Mouse (Mus musculus) macrophage (primary cell): ENCODE results near the gene Clca3b. TPM values are rescaled to one million over a fixed set of nuclear protein-coding genes. Genes with fewer than 3 reads are reported as not detected.
"Not testable (repeated sequence)": the region's sequence is repeated elsewhere in the genome, so short reads cannot be mapped to it uniquely, and the experiment has no call there.

Experiments used
- H3K27ac ChIP-seq: fragments of 350-480 bp; formaldehyde crosslinking; 2 replicates; pipeline ENCODE4 v1.9.0; 2021
- H3K36me3 ChIP-seq: fragments of 350-480 bp; formaldehyde crosslinking; 2 replicates; pipeline ENCODE4 v1.9.0; 2021; ENCODE audit errors: inconsistent target
- H3K4me3 ChIP-seq: fragments of 350-480 bp; formaldehyde crosslinking; 2 replicates; pipeline ENCODE4 v1.9.0; 2021; ENCODE audit errors: inconsistent target
- H3K79me2 ChIP-seq: fragments of 350-480 bp; formaldehyde crosslinking; 2 replicates; pipeline ENCODE4 v1.9.0; 2021; ENCODE audit errors: inconsistent target
- WGBS: methylation state at CpG from one replicate; pipeline ENCODE4 v1.1.7; 2026; ENCODE audit warnings: inconsistent platforms; ENCODE audit not compliant: missing documents; 5-methylcytosine and 5-hydroxymethylcytosine counted together
- polyA plus RNA-seq: library from polyadenylated mRNA; stranded (reverse); fragments of 250-400 nt; gene quantifications from 3 replicates; pipeline ENCODE4 v1.2.4, GENCODE M21; 2018; ENCODE audit warnings: inconsistent platforms
- total RNA-seq, 78 experiments: library from RNA; depleted of rRNA; stranded (reverse); fragments of 250-400 nt; gene quantifications; 1 replicate in 9 of 78; 2 replicates in 24 of 78; 3 replicates in 43 of 78; 4 replicates in 2 of 78; pipeline ENCODE4 v1.2.4; 2018; ENCODE audit warnings: inconsistent platforms in 56 of 78

Clca3b gene
- total RNA-seq (2018; cell fraction: chromatin; rRNA removed): not detected
- not detected for total RNA-seq (2018; cell fraction: cytosol; rRNA removed)
- total RNA-seq (2018; cell fraction: nucleus; rRNA removed): not detected
- polyA plus RNA-seq: not detected in 3 replicates

DNA sequence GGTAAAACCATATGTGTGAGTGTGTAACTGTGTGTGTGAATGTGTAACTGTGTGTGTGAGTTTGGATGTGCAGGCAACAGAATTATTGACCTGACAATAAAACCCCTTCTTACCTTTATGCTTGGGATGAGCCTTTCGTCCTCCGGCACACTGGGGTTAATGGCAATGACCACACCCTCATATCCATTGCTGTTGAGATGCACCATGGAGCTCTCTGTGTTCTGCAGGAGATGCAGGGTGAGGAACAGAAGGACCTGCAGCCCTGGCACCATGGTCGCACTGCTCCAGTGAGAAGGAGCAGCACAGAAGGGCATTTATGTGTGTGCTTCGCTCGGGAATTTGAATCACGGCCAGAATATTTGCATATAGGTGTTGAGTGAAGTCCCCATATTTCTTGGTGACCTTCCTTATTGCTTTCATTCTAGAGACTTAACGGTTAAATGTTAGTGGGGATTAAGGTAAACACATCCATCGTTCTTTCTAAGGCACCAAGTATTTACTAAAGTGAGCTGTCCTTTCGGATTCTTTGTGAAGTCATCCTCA, at the start of gene Clca3b:
Clca3b (minus strand) TSS at position 344 of the 543 bp plus-strand sequence.
- not testable (repeated sequence) for H3K4me3 ChIP-seq, H3K79me2 ChIP-seq, H3K27ac ChIP-seq, H3K36me3 ChIP-seq
- 79% methylated on average over 6 of the region's 9 CpGs for WGBS

DNA sequence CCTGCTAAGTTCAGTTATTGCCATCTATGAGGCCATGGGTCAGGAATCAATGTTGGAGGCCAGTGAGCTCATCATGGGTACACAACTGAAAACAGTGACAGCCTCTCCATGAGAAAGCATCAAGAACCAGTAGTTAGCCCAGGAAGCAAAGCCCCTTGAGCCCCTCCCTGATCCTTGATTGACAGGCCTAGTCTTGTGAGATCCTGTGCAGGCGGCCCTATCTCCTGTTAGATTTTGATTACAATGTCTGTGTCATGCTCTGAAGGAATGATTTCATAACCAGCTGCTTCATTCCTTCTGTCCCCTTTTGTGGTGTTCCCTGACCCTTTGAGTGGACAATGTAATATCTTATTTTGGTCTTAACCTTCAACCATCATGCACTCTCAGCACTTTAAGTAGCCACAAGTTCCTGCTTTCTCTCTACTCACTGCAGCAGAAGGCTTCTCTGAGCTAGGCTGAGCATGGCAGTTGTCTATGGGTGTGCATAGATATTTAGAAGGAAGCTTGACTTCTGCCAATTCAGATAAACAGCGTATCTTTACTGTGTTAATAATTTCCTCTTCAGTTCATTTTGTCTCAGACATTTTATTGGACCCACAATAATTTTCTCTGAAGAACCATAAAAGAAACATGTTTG, 48.0 kb upstream of the Clca3b start:
- Histone ChIP-seq H3K27ac (peak overlapping the region; percentile 59), H3K4me3 (no peak overlapping the region), H3K79me2 (no peaks in the 10 kb centered on the region), H3K36me3 (no peaks in the 10 kb centered on the region)
- WGBS: 70% methylated on average over 2 of the region's 2 CpGs

GRCm38 (mm10) chr3:144890246-144890758, 41.1 kb upstream of the Clca3b start:
- H3K4me3 ChIP-seq: no peak overlapping the region

GRCm38 (mm10) chr3:144886957-144887356, 37.8 kb upstream of the Clca3b start:
- Histone ChIP-seq H3K4me3 (no peak overlapping the region), H3K36me3 (no peaks in the 10 kb centered on the region), H3K27ac (no peak overlapping the region), H3K79me2 (no peaks in the 10 kb centered on the region)

More at GRCm38 (mm10) chr3:144890246-144890758, 41.1 kb upstream of the Clca3b start:
- Histone ChIP-seq H3K27ac (no peak overlapping the region), H3K79me2 (no peaks in the 10 kb centered on the region), H3K36me3 (no peaks in the 10 kb centered on the region)
- 79% methylated on average over 2 of the region's 2 CpGs for WGBS

GRCm38 (mm10) chr3:144872012-144872411, 22.9 kb upstream of the Clca3b start:
- not testable (repeated sequence) for H3K36me3 ChIP-seq, H3K4me3 ChIP-seq, H3K79me2 ChIP-seq, H3K27ac ChIP-seq
- WGBS: 40% methylated on average over 3 of the region's 4 CpGs

GRCm38 (mm10) chr3:144849584-144849983, 427 bp upstream of the Clca3b start:
- Histone ChIP-seq H3K27ac (no peak overlapping the region), H3K79me2 (no peaks in the 10 kb centered on the region), H3K36me3 (no peaks in the 10 kb centered on the region), H3K4me3 (no peak overlapping the region)
- WGBS: 23% methylated on average over 4 of the region's 4 CpGs

- Histone ChIP-seq H3K4me3 (no peak overlapping the region), H3K36me3 (no peaks in the 10 kb centered on the region), H3K79me2 (no peaks in the 10 kb centered on the region), H3K27ac (no peak overlapping the region)
- 92% methylated on average over 6 of the region's 6 CpGs for WGBS
Observed at GRCm38 (mm10) chr3:144827257-144827656, 21.9 kb downstream of the Clca3b start.

GRCm38 (mm10) chr3:144825151-144825550, 24.0 kb downstream of the Clca3b start:
- H3K79me2 ChIP-seq: no peaks in the 10 kb centered on the region
- H3K27ac ChIP-seq: no peak overlapping the region
- no peaks in the 10 kb centered on the region for H3K36me3 ChIP-seq
- WGBS: 9% methylated on average over 10 of the region's 10 CpGs
- H3K4me3 ChIP-seq: no peak overlapping the region

DNA sequence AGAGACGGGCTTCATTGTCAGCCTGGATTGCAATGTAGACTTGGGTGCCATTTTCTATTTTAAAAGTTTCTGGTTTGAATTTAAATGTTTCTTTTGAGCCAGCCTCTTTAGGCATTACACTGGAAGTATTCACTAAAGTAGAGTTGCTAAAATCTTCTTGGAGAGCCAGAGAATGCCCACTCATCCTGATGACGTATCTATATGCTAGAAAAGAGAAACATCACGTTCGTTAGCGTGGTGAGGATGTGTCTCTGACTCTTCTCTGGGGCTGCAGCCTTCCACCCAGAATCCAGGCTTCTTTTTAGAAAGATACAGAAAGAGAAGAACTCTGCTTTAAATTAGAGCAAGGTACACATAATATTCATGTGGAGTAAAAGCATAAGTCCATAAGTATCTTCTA, 25.8 kb downstream of the Clca3b start:
- no peaks in the 10 kb centered on the region for H3K79me2 ChIP-seq
- H3K36me3 ChIP-seq: no peaks in the 10 kb centered on the region
- 88% methylated on average over 5 of the region's 5 CpGs for WGBS
- no peak overlapping the region for H3K4me3 ChIP-seq
- no peak overlapping the region for H3K27ac ChIP-seq

- 55% methylated on average over 1 of the region's 1 CpGs for WGBS
- H3K36me3 ChIP-seq: no peaks in the 10 kb centered on the region
Observed at GRCm38 (mm10) chr3:144820632-144821031, 28.5 kb downstream of the Clca3b start.

DNA sequence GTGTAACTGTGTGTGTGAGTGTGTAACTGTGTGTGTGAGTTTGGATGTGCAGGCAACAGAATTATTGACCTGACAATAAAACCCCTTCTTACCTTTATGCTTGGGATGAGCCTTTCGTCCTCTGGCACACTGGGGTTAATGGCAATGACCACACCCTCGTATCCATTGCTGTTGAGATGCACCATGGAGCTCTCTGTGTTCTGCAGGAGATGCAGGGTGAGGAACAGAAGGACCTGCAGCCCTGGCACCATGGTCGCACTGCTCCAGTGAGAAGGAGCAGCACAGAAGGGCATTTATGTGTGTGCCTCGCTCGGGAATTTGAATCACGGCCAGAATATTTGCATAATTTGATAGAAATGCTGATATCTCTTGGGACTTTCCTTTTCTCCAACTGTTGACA, 29.9 kb downstream of the Clca3b start, which contains the start of gene Clca3a2:
Clca3a2 (minus strand) TSS at position 276 of the 400 bp plus-strand sequence.
- not testable (repeated sequence) for H3K79me2 ChIP-seq, H3K36me3 ChIP-seq, H3K4me3 ChIP-seq, H3K27ac ChIP-seq
- WGBS: 86% methylated on average over 3 of the region's 6 CpGs

More at GRCm38 (mm10) chr3:144820632-144821031, 28.5 kb downstream of the Clca3b start:
- Histone ChIP-seq H3K79me2 (no peaks in the 10 kb centered on the region), H3K4me3 (no peak overlapping the region), H3K27ac (no peak overlapping the region)

- H3K36me3 ChIP-seq, H3K4me3 ChIP-seq, H3K27ac ChIP-seq, H3K79me2 ChIP-seq: not testable (repeated sequence)
- 89% methylated on average over 5 of the region's 6 CpGs for WGBS
Observed at GRCm38 (mm10) chr3:144813336-144813735, 35.8 kb downstream of the Clca3b start.

GRCm38 (mm10) chr3:144811821-144812220, 37.3 kb downstream of the Clca3b start:
- WGBS: 42% methylated on average over 3 of the region's 3 CpGs
- H3K4me3 ChIP-seq: no peak overlapping the region
- H3K27ac ChIP-seq: no peak overlapping the region
- no peaks in the 10 kb centered on the region for H3K36me3 ChIP-seq
- H3K79me2 ChIP-seq: no peaks in the 10 kb centered on the region

GRCm38 (mm10) chr3:144808153-144808925, 40.8 kb downstream of the Clca3b start:
- H3K4me3 ChIP-seq, H3K36me3 ChIP-seq, H3K27ac ChIP-seq, H3K79me2 ChIP-seq: not testable (repeated sequence)
- 68% methylated on average over 10 of the region's 17 CpGs for WGBS

DNA sequence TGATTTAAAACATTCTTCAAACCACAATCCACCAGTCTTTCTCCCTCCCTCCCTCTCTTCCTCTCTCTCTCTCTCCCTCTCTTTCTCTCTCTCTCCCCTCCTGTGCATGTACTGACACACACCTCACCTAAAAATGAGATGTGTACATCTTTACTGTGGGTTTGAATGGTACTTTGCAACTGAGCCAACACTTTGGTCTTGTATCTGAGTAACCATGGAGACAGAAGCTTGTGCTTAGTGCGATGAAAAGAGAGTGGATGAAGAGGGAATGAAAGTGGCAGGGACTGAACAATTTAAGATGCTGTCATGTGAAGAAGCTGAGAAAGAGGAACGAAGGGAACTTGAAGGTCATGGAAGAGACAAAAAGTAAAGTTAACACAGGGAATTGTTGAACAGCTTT, 42.5 kb downstream of the Clca3b start:
- H3K4me3 ChIP-seq, H3K27ac ChIP-seq, H3K36me3 ChIP-seq, H3K79me2 ChIP-seq: not testable (repeated sequence)
- 83% methylated on average over 2 of the region's 2 CpGs for WGBS
